Mouse (Mus musculus) thymus, adult 2 months (tissue): Measurements from ENCODE around the gene Man2b1. TPM values are rescaled to one million over a fixed set of nuclear protein-coding genes. Genes with fewer than 3 reads are reported as not detected.

ENCODE experiments used
- DNase-seq: peaks from one replicate; pipeline ENCODE4 v3.0.0; 2021
- H3K27ac ChIP-seq: fragments of 200-500 bp; 2 replicates; pipeline ENCODE4 v1.5.1; 2012; ENCODE audit warnings: low read length, control low read depth; ENCODE audit not compliant: control insufficient read depth, insufficient read depth
- H3K27me3 ChIP-seq: fragments of 200-500 bp; 2 replicates; pipeline ENCODE4 v1.6.1; 2012; ENCODE audit warnings: mild to moderate bottlenecking, low read length, moderate library complexity, mixed read lengths; ENCODE audit not compliant: control insufficient read depth, insufficient read depth
- H3K36me3 ChIP-seq: fragments of 200-500 bp; 2 replicates; pipeline ENCODE4 v1.6.1; 2012; ENCODE audit warnings: mild to moderate bottlenecking, low read length, moderate library complexity; ENCODE audit not compliant: control insufficient read depth, insufficient read depth
- H3K4me1 ChIP-seq: fragments of 200-500 bp; replicated peaks from 2 replicates; pipeline ENCODE4 v1.6.1; 2012; ENCODE audit warnings: low read length; ENCODE audit not compliant: control insufficient read depth, insufficient read depth
- H3K4me3 ChIP-seq: fragments of 200-500 bp; 2 replicates; pipeline ENCODE4 v1.5.1; 2012; ENCODE audit warnings: mild to moderate bottlenecking, low read length, control low read depth, moderate library complexity; ENCODE audit not compliant: control insufficient read depth, insufficient read depth
- CTCF ChIP-seq: fragments of 200-500 bp; IDR thresholded peaks from 2 replicates; pipeline ENCODE4 v1.5.1; 2012; ENCODE audit warnings: mild to moderate bottlenecking, control low read depth, low read length, moderate library complexity, borderline replicate concordance; ENCODE audit not compliant: control insufficient read depth, poor library complexity, insufficient read depth; ENCODE audit errors: extremely low read depth
- POLR2A ChIP-seq: fragments of 200-500 bp; IDR thresholded peaks from 2 replicates; pipeline ENCODE4 v1.6.1; 2012; ENCODE audit warnings: mild to moderate bottlenecking, low read length, control low read depth, moderate library complexity; ENCODE audit not compliant: control insufficient read depth, poor library complexity, insufficient read depth; ENCODE audit errors: extremely low read depth
- whole genome bisulfite sequencing: fragments of 180-500 bp; shearing (Covaris S2); methylation state at CpG from one replicate; pipeline ENCODE4 v1.1.7; 2018; 5-methylcytosine and 5-hydroxymethylcytosine counted together
- polyA plus RNA-seq: library from polyadenylated mRNA; depleted of rRNA; stranded (reverse); fragments of >200 nt; gene quantifications from 2 replicates; pipeline ENCODE4 v1.2.3, GENCODE M21; 2012

Man2b1 gene
- polyA plus RNA-seq, 1 experiment: 210 TPM

DNA sequence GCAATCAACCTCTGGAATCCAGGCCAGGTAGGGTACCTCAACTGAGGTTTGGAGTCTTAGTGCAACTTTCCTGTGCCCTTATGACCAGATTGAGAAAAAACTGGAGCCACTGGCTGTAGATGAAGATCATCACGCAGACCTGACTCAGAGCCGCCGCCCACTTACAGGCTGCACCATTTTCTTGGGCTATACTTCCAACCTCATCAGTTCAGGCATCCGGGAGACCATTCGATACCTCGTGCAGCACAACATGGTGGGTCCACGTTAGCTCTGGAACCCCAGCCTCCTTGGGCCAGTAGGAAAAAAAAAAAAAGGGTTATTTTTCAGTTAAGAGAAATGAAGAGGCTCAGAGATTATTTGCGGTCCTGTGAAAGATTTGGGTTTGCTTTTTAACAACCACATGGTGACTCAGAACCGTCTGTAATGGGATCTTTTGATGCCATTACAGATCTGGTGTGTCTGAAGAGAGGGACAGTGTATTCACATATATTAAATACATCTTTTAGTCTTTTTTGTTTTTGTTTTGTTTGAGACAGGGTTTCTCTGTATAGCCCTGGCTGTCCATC, 10.6 kb upstream of the Man2b1 start:
- Histone ChIP-seq H3K27ac (peak overlapping the region; percentile 17; the same call in 1 of the 2 replicates), H3K4me1 (peaks cover 10% of the 10 kb centered on the region), H3K27me3 (no peaks in the 10 kb centered on the region), H3K4me3 (peak overlapping the region; percentile 86), H3K36me3 (peaks cover 13% of the 10 kb centered on the region; the same call in 1 of the 2 replicates)
- 50% methylated on average over 9 of the region's 9 CpGs for WGBS
- no peak for DNase-seq
- TF ChIP-seq CTCF: no peak
- TF ChIP-seq POLR2A: no peak

DNA sequence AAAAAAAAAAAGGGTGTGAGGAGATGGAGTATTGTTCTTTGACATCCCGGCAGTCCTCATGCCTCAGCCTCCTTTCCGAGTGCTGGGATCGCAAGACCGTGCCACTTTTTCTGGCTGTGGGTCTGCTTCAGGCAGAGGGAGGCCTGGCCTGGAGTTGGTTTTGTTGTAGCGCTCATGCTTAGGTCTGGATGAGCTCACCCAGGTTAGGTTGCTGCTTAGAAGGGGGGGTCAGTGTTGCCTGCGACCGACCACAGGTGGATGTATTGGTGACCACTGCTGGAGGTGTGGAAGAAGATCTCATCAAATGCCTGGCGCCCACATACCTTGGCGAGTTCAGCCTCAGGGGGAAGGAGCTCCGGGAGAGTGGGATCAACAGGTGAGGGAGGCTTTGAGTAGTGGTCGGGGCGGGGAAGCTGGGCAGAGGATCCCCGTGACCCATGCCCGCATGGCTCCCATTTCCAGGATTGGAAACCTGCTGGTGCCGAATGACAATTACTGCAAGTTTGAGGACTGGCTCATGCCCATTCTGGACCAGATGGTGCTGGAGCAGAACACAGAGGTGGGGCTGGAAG, 9.9 kb upstream of the Man2b1 start:
- WGBS: 96% methylated on average over 15 of the region's 15 CpGs
- peaks cover 13% of the 10 kb centered on the region; the same call in 1 of the 2 replicates for H3K36me3 ChIP-seq
- no peak overlapping the region for H3K4me3 ChIP-seq
- no peaks in the 10 kb centered on the region for H3K27me3 ChIP-seq
- no peak overlapping the region for H3K27ac ChIP-seq
- H3K4me1 ChIP-seq: peaks cover 10% of the 10 kb centered on the region
- TF ChIP-seq POLR2A (no peak), CTCF (no peak)
- no peak for DNase-seq

GRCm38 (mm10) chr8:85074167-85074566, 8.9 kb upstream of the Man2b1 start:
- Histone ChIP-seq H3K4me3 (no peak overlapping the region), H3K4me1 (peaks cover 10% of the 10 kb centered on the region), H3K27me3 (no peaks in the 10 kb centered on the region), H3K36me3 (peaks cover 13% of the 10 kb centered on the region; the same call in 1 of the 2 replicates), H3K27ac (no peak overlapping the region)
- no peak for DNase-seq
- WGBS: 95% methylated on average over 10 of the region's 10 CpGs
- TF ChIP-seq CTCF (no peak), POLR2A (no peak)

- Histone ChIP-seq H3K27ac (no peak overlapping the region), H3K27me3 (no peaks in the 10 kb centered on the region), H3K4me3 (no peak overlapping the region), H3K36me3 (peaks cover 13% of the 10 kb centered on the region; the same call in 1 of the 2 replicates), H3K4me1 (peaks cover 12% of the 10 kb centered on the region)
- WGBS: 98% methylated on average over 10 of the region's 10 CpGs
- no peak for TF ChIP-seq POLR2A
- TF ChIP-seq CTCF: no peak
- DNase-seq: no peak
These were observed 8.5 kb upstream of the Man2b1 start for GRCm38 (mm10) chr8:85074617-85075016.

DNA sequence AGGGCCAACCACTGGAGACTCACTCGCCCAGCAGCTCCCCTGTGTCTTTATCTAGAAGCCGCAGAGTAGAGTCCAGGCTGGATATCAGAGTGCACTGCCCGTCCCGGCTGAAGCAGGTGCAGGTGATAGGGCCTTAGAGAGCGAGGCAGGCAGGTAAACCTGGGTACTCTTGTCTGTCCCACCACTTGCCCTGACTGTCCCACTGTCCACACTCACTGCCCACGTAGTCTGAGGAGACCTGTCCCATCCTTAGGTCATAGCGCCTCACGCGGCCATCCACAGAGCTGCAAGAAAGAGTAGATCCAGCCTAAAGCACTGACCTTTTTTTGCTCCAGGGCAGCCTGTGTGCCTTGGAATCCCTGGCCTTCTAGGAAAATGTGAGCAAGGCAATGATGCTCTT, 7.1 kb upstream of the Man2b1 start:
- TF ChIP-seq POLR2A: no peak
- no peak for TF ChIP-seq CTCF
- H3K27ac ChIP-seq: no peak overlapping the region
- no peak overlapping the region for H3K4me3 ChIP-seq
- 98% methylated on average over 9 of the region's 9 CpGs for WGBS
- H3K36me3 ChIP-seq: peaks cover 13% of the 10 kb centered on the region; the same call in 1 of the 2 replicates
- H3K27me3 ChIP-seq: no peaks in the 10 kb centered on the region
- peaks cover 12% of the 10 kb centered on the region for H3K4me1 ChIP-seq
- DNase-seq: no peak

DNA sequence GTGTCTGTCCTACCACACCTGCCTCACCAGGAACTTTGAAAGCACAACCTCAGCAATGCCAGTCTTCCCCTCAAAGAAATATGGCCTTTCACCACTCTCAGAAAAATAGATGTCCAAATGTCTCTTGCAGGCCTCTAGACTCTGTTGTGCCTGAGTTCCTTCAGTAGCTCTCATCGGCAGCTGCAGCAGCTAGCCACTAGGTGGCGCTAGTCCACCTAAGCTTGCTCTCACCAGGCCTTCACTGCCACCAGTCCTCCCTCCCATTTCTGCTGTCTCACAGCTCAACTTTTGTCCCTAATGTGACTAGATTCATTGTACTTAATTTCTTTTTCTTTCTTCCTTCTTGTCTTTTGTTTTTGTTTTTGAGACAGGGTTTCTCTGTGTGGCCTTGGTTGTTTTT, 6.1 kb upstream of the Man2b1 start:
- H3K36me3 ChIP-seq: peaks cover 13% of the 10 kb centered on the region; the same call in 1 of the 2 replicates
- H3K4me3 ChIP-seq: no peak overlapping the region

DNA sequence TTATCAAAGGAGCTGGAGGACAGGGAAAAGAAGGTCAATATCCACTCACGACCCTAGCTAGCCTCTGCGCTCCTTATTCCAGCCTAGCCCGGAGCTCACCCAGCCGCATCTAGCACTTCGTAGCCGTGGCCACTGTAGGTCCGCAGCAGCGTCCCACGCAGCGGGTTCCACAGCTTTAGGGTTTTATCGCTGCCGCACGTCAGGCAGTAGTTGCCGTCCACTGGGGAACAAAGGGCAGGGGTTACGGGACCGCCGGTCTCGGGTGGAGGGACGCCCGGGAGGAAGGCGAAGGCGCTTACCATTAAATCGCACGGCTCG, 2.9 kb upstream of the Man2b1 start:
- peaks cover 1% of the 10 kb centered on the region; the same call in 1 of the 2 replicates for H3K36me3 ChIP-seq
- WGBS: under 1% methylated on average over 25 of the region's 25 CpGs
- H3K4me3 ChIP-seq: peak overlapping the region; percentile 98
- no peak for TF ChIP-seq CTCF
- TF ChIP-seq POLR2A: no peak
- no peak overlapping the region for H3K27ac ChIP-seq
- DNase-seq: no peak
- no peaks in the 10 kb centered on the region for H3K27me3 ChIP-seq
- H3K4me1 ChIP-seq: peaks cover 28% of the 10 kb centered on the region

More for the DNA sequence above, 6.1 kb upstream of the Man2b1 start:
- peak; percentile 74 for DNase-seq
- H3K27ac ChIP-seq: no peak overlapping the region
- H3K4me1 ChIP-seq: peaks cover 19% of the 10 kb centered on the region
- WGBS: 2% methylated on average over 2 of the region's 2 CpGs
- no peaks in the 10 kb centered on the region for H3K27me3 ChIP-seq
- TF ChIP-seq CTCF: peak; percentile 82; the same call in 1 of the 2 replicates
- no peak for TF ChIP-seq POLR2A
